Mouse (Mus musculus) kidney, postnatal 0 days (tissue): ENCODE measurements at regions not wholly inside any gene's neighbourhood (a gene's known extent, or its start where the extent isn't known, plus 50 kb on each side); places are given as distances from the start of the nearest gene placed in this dataset.

Experiments used
- ATAC-seq: fragments of 200-750 bp; cut with Nextera tagmentation; replicated peaks from 2 replicates; pipeline ENCODE4 v1.8.0; 2017; ENCODE audit warnings: low read depth, moderate number of reproducible peaks, moderate TSS enrichment, moderate library complexity; ENCODE audit not compliant: low FRiP score
- DNase-seq: peaks from one replicate; pipeline ENCODE4 v3.0.0-alpha.2; 2016; ENCODE audit warnings: low spot score
- H3K27ac ChIP-seq: fragments of 300-500 bp; sonication (generic); 2 replicates; pipeline ENCODE4 v1.5.1; 2014; ENCODE audit warnings: mild to moderate bottlenecking
- H3K27me3 ChIP-seq: fragments of 300-500 bp; sonication (generic); 2 replicates; pipeline ENCODE4 v1.6.1; 2014; ENCODE audit warnings: low read length, mixed read lengths; ENCODE audit not compliant: insufficient read depth
- H3K36me3 ChIP-seq: fragments of 300-500 bp; sonication (generic); 2 replicates; pipeline ENCODE4 v1.6.1; 2014; ENCODE audit warnings: low read length, mixed read lengths; ENCODE audit not compliant: insufficient read depth
- H3K4me1 ChIP-seq: fragments of 300-500 bp; sonication (generic); replicated peaks from 2 replicates; pipeline ENCODE4 v1.6.1; 2014; ENCODE audit warnings: antibody characterized with exemption, low read length, mixed read lengths; ENCODE audit not compliant: insufficient read depth
- H3K4me2 ChIP-seq: fragments of 300-500 bp; sonication (generic); 2 replicates; pipeline ENCODE4 v1.6.1; 2014; ENCODE audit warnings: mild to moderate bottlenecking, low read length, moderate library complexity, mixed read lengths
- H3K4me3 ChIP-seq: fragments of 300-500 bp; sonication (generic); replicated peaks from 2 replicates; pipeline ENCODE4 v1.5.1; 2014; ENCODE audit warnings: low read depth, low read length
- H3K9ac ChIP-seq: fragments of 300-500 bp; sonication (generic); 2 replicates; pipeline ENCODE4 v1.6.1; 2014; ENCODE audit warnings: low read depth, low read length
- H3K9me3 ChIP-seq: fragments of 300-500 bp; sonication (generic); replicated peaks from 2 replicates; pipeline ENCODE4 v1.6.1; 2016; ENCODE audit warnings: low read length, inconsistent platforms, mixed read lengths
- CTCF ChIP-seq: IDR thresholded peaks from 2 replicates; pipeline ENCODE4 v1.5.1; 2016; ENCODE audit warnings: antibody characterized with exemption, low read depth, mild to moderate bottlenecking, moderate library complexity
- WGBS: fragments of 180-500 bp; shearing (Covaris S2); extraction: QIAGEN DNeasy Blood & Tissue Kit; methylation state at CpG from one replicate; pipeline ENCODE4 v1.1.7; 2014; 5-methylcytosine and 5-hydroxymethylcytosine counted together

DNA sequence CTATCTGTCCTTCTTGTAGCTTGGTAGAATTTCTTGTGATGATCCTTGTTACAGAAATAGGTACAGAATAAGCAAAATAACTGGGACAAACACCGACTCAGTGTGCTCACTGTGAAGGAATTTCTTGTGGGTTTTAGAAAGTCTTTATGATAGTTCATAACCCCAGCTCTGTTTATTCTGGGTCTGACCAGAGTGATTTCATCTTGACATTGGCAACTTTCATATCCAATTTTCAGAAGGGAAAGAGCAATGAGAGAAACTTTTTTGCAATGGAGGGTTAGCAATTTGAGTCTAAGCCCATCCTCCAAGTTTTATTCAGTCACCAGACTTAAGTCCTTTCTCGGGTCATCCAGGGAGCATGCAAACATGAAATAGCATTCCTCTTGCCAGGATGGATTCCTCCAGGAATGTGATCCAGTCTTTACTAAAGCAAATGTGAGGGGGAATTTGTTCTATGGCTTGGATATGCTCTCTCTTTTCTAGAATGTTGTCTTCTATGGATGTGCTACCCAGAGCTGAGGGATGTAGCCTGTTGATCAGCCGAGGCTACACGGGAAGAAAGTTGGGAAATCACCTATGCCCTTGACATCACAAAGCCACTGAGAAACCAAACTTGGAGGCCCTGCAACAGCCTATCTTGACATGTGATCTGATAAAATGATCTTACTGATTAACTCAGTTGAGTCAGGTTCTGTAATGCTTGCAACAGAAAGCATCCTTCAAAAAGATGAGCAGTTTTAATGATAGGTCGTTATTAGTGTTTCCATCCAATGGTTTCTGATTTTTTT is 163.2 kb upstream of the Olig3 start:
- Histone ChIP-seq H3K36me3 (no peaks in the 10 kb centered on the region), H3K4me1 (no peaks in the 10 kb centered on the region), H3K27ac (no peak overlapping the region), H3K27me3 (no peaks in the 10 kb centered on the region), H3K4me2 (no peak overlapping the region), H3K9me3 (no peaks in the 10 kb centered on the region), H3K4me3 (no peak overlapping the region), H3K9ac (no peak overlapping the region)
- DNase-seq (no peak), ATAC-seq (no peak)
- TF ChIP-seq CTCF = no peak
- 70% methylated on average over 5 of the region's 5 CpGs for WGBS

DNA sequence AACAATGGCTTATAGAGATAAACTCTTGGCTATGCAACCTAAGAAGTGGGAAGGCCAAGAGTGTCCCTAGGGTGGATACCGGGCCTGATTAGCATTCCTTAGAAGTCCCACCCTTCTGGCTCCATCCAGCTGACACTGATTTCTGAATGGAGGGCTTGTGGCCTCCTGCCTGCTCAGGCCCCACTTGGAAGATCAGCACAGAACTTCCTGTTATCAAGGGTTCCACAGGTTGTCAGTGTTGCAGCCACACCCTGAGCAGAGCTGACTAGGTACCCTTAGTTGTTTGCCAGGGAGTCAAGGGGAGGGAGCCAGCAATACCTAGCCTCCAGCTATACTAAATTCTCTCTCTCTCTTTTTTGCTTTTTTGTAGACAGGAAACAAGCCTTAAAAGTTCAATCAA is 164.1 kb upstream of the Olig3 start:
- H3K4me3 ChIP-seq = no peak overlapping the region
- ATAC-seq (no peak), DNase-seq (no peak)
- WGBS = 21% methylated on average over 1 of the region's 1 CpGs
- H3K36me3 ChIP-seq = no peaks in the 10 kb centered on the region
- H3K9me3 ChIP-seq = no peaks in the 10 kb centered on the region
- no peaks in the 10 kb centered on the region; the same call in 1 of the 2 replicates for H3K27me3 ChIP-seq
- no peak overlapping the region for H3K9ac ChIP-seq
- no peak for TF ChIP-seq CTCF
- H3K4me1 ChIP-seq = no peaks in the 10 kb centered on the region
- H3K27ac ChIP-seq = no peak overlapping the region
- H3K4me2 ChIP-seq = no peak overlapping the region

- 0 out of 2 replicates have a peak overlapping the region, but pooled peaks have one; percentile 18 for H3K9ac ChIP-seq
- peak overlapping the region; percentile 24 for H3K4me3 ChIP-seq
- no peaks in the 10 kb centered on the region for H3K9me3 ChIP-seq
- peak overlapping the region; percentile 52 for H3K4me2 ChIP-seq
- H3K36me3 ChIP-seq = no peaks in the 10 kb centered on the region
- ATAC-seq = no peak
- TF ChIP-seq CTCF = peak; percentile 27; the same call in 1 of the 2 replicates
- peaks cover 3% of the 10 kb centered on the region; the same call in 1 of the 2 replicates for H3K27me3 ChIP-seq
- peak; percentile 46 for DNase-seq
- H3K4me1 ChIP-seq = no peaks in the 10 kb centered on the region
- WGBS = 8% methylated on average over 13 of the region's 13 CpGs
- no peak overlapping the region for H3K27ac ChIP-seq
Measured at GRCm38 (mm10) chr10:19188082-19188742, 168.1 kb upstream of the Olig3 start.

GRCm38 (mm10) chr10:19187716-19188081 is 168.6 kb upstream of the Olig3 start:
- H3K4me2 ChIP-seq = peak overlapping the region; percentile 52

GRCm38 (mm10) chr10:19187084-19187615 is 169.2 kb upstream of the Olig3 start:
- TF ChIP-seq CTCF = no peak
- H3K4me2 ChIP-seq = no peak overlapping the region
- H3K27me3 ChIP-seq = peaks cover 3% of the 10 kb centered on the region; the same call in 1 of the 2 replicates
- no peak overlapping the region for H3K4me3 ChIP-seq
- no peak overlapping the region for H3K27ac ChIP-seq
- DNase-seq (no peak), ATAC-seq (no peak)
- H3K4me1 ChIP-seq = no peaks in the 10 kb centered on the region
- WGBS = 91% methylated on average over 2 of the region's 2 CpGs
- no peak overlapping the region for H3K9ac ChIP-seq
- H3K9me3 ChIP-seq = no peaks in the 10 kb centered on the region
- H3K36me3 ChIP-seq = no peaks in the 10 kb centered on the region

More at GRCm38 (mm10) chr10:19187716-19188081, 168.6 kb upstream of the Olig3 start:
- TF ChIP-seq CTCF = no peak
- 26% methylated on average over 4 of the region's 4 CpGs for WGBS
- Histone ChIP-seq H3K36me3 (no peaks in the 10 kb centered on the region), H3K27ac (no peak overlapping the region), H3K9me3 (no peaks in the 10 kb centered on the region), H3K4me3 (peak overlapping the region; percentile 24), H3K9ac (no peak overlapping the region), H3K4me1 (no peaks in the 10 kb centered on the region), H3K27me3 (peaks cover 3% of the 10 kb centered on the region; the same call in 1 of the 2 replicates)
- no peak for DNase-seq
- ATAC-seq = no peak
